Mouse (Mus musculus) MEL (cell line): ENCODE results near the gene Dcp1b. TPM values are rescaled to one million over a fixed set of nuclear protein-coding genes. Genes with fewer than 3 reads are reported as not detected.

Experiments
- DNase-seq: peaks from one replicate; pipeline ENCODE4 v3.0.0; 2011; ENCODE audit warnings: low read depth, low spot score
- H3K27ac ChIP-seq: 2 replicates; pipeline ENCODE4 v1.5.1; 2012; ENCODE audit warnings: low read depth, mild to moderate bottlenecking, control low read depth, low read length, moderate library complexity; ENCODE audit not compliant: control insufficient read depth
- H3K27me3 ChIP-seq, 2 experiments: fragments of 150-350 bp in 1 of 2; sonication (generic) in 1 of 2; 2 replicates each; pipeline ENCODE4 v1.6.1; 2012; ENCODE audit warnings: low read length in 2 of 2, mild to moderate bottlenecking in 2 of 2, improper control_type of control experiment in 1 of 2, moderate library complexity in 1 of 2; ENCODE audit not compliant: insufficient read depth in 2 of 2, control insufficient read depth in 1 of 2
- H3K36me3 ChIP-seq, 2 experiments: 2 replicates each; pipeline ENCODE4 v1.6.1; 2012 to 2014; ENCODE audit warnings: low read length in 2 of 2, improper control_type of control experiment in 1 of 2, inconsistent platforms in 1 of 2, mild to moderate bottlenecking in 1 of 2; ENCODE audit not compliant: insufficient read depth in 2 of 2, control insufficient read depth in 1 of 2
- H3K4me1 ChIP-seq, 2 experiments: fragments of 150-350 bp in 1 of 2; sonication (generic) in 1 of 2; 2 replicates each; pipeline ENCODE4 v1.6.1; 2012; ENCODE audit warnings: low read length in 2 of 2, improper control_type of control experiment in 1 of 2, mild to moderate bottlenecking in 1 of 2; ENCODE audit not compliant: insufficient read depth in 2 of 2, control insufficient read depth in 1 of 2
- H3K4me3 ChIP-seq, 2 experiments: fragments of 150-350 bp in 1 of 2; sonication (generic) in 1 of 2; 2 replicates each; pipeline ENCODE4 v1.5.1; 2012; ENCODE audit warnings: low read depth in 2 of 2, low read length in 2 of 2, mild to moderate bottlenecking in 2 of 2, moderate library complexity in 2 of 2, control low read depth in 1 of 2, improper control_type of control experiment in 1 of 2; ENCODE audit not compliant: control insufficient read depth in 1 of 2, insufficient read depth in 1 of 2
- H3K79me2 ChIP-seq: 2 replicates; pipeline ENCODE4 v1.6.1; 2012; ENCODE audit warnings: mild to moderate bottlenecking, low read length, moderate library complexity; ENCODE audit not compliant: control insufficient read depth, poor library complexity, insufficient read depth
- H3K9ac ChIP-seq: 2 replicates; pipeline ENCODE4 v1.6.1; 2012; ENCODE audit warnings: low read depth, mild to moderate bottlenecking, control low read depth, low read length, moderate library complexity; ENCODE audit not compliant: control insufficient read depth, poor library complexity, severe bottlenecking
- H3K9me3 ChIP-seq: fragments of 150-350 bp; sonication (generic); replicated peaks from 2 replicates; pipeline ENCODE4 v1.6.1; 2012; ENCODE audit warnings: mild to moderate bottlenecking, low read length, improper control_type of control experiment, moderate library complexity; ENCODE audit not compliant: insufficient read depth
- CHD1 ChIP-seq: IDR thresholded peaks from 2 replicates; pipeline ENCODE4 v1.6.1; 2012; ENCODE audit warnings: low read depth, mild to moderate bottlenecking, inconsistent platforms, low read length, improper control_type of control experiment
- CHD2 ChIP-seq: IDR thresholded peaks from 2 replicates; pipeline ENCODE4 v1.6.1; 2011; ENCODE audit warnings: low read length, improper control_type of control experiment
- EP300 ChIP-seq, 2 experiments: IDR thresholded peaks; 2 replicates each; pipeline ENCODE4 v1.6.1; 2011; ENCODE audit warnings: improper control_type of control experiment in 2 of 2, low read length in 2 of 2, low read depth in 1 of 2, mild to moderate bottlenecking in 1 of 2
- GABPA ChIP-seq: IDR thresholded peaks from 2 replicates; pipeline ENCODE4 v1.6.1; 2012; ENCODE audit warnings: low read depth, mild to moderate bottlenecking, inconsistent platforms, low read length, improper control_type of control experiment, moderate library complexity
- GATA1 ChIP-seq: IDR thresholded peaks from 2 replicates; pipeline ENCODE4 v1.6.1; 2011; ENCODE audit warnings: low read depth, low read length, improper control_type of control experiment
- HCFC1 ChIP-seq: IDR thresholded peaks from 2 replicates; pipeline ENCODE4 v1.6.1; 2012; ENCODE audit warnings: low read depth, mild to moderate bottlenecking, inconsistent platforms, low read length, improper control_type of control experiment, moderate library complexity
- KAT2A ChIP-seq: conservative IDR thresholded peaks from 2 replicates; pipeline ENCODE4 v1.6.1; 2012; ENCODE audit warnings: low read depth, low read length, improper control_type of control experiment, inconsistent platforms
- MAFK ChIP-seq: IDR thresholded peaks from 2 replicates; pipeline ENCODE4 v1.6.1; 2011; ENCODE audit warnings: low read depth, mild to moderate bottlenecking, low read length, improper control_type of control experiment, borderline replicate concordance
- MAX ChIP-seq: IDR thresholded peaks from 2 replicates; pipeline ENCODE4 v1.6.1; 2011; ENCODE audit warnings: low read length, improper control_type of control experiment
- NRF1 ChIP-seq: IDR thresholded peaks from 2 replicates; pipeline ENCODE4 v1.6.1; 2014; ENCODE audit warnings: low read depth, mild to moderate bottlenecking, inconsistent platforms, low read length, improper control_type of control experiment, moderate library complexity; ENCODE audit not compliant: poor library complexity, insufficient read depth, severe bottlenecking
- POLR2A ChIP-seq, 2 experiments: IDR thresholded peaks; 2 replicates each; pipeline ENCODE4 v1.6.1; 2011 to 2012; ENCODE audit warnings: low read length in 2 of 2, mild to moderate bottlenecking in 2 of 2, control low read depth in 1 of 2, improper control_type of control experiment in 1 of 2, low read depth in 1 of 2, moderate library complexity in 1 of 2; ENCODE audit not compliant: control insufficient read depth in 1 of 2, insufficient read depth in 1 of 2, poor library complexity in 1 of 2
- POLR2AphosphoS2 ChIP-seq: IDR thresholded peaks from 2 replicates; pipeline ENCODE4 v1.6.1; 2011; ENCODE audit warnings: low read length, improper control_type of control experiment
- POLR2AphosphoS5 ChIP-seq: IDR thresholded peaks from 2 replicates; pipeline ENCODE4 v1.6.1; 2012; ENCODE audit warnings: low read depth, borderline replicate concordance, mild to moderate bottlenecking, inconsistent platforms, low read length, moderate library complexity, mixed read lengths
- RAD21 ChIP-seq: IDR thresholded peaks from 2 replicates; pipeline ENCODE4 v1.6.1; 2011; ENCODE audit warnings: mild to moderate bottlenecking, low read depth, low read length, improper control_type of control experiment
- SIN3A ChIP-seq: IDR thresholded peaks from 2 replicates; pipeline ENCODE4 v1.6.1; 2012; ENCODE audit warnings: low read length, improper control_type of control experiment, inconsistent platforms
- TAL1 ChIP-seq: IDR thresholded peaks from 2 replicates; pipeline ENCODE4 v1.6.1; 2012; ENCODE audit warnings: mild to moderate bottlenecking, inconsistent platforms, low read length, moderate library complexity, mixed read lengths
- TBP ChIP-seq: IDR thresholded peaks from 2 replicates; pipeline ENCODE4 v1.8.0; 2011; ENCODE audit warnings: low read depth, low read length, improper control_type of control experiment
- UBTF ChIP-seq: IDR thresholded peaks from 2 replicates; pipeline ENCODE4 v1.6.1; 2012; ENCODE audit warnings: low read depth, mild to moderate bottlenecking, inconsistent platforms, low read length, improper control_type of control experiment, moderate library complexity, borderline replicate concordance; ENCODE audit not compliant: insufficient read depth
- USF1 ChIP-seq: IDR thresholded peaks from 2 replicates; pipeline ENCODE4 v1.6.1; 2014; ENCODE audit warnings: low read depth, mild to moderate bottlenecking, inconsistent platforms, low read length, improper control_type of control experiment, moderate library complexity
- USF2 ChIP-seq, 2 experiments: IDR thresholded peaks; 2 replicates each; pipeline ENCODE4 v1.6.1; 2011 to 2012; ENCODE audit warnings: improper control_type of control experiment in 2 of 2, low read length in 2 of 2, borderline replicate concordance in 1 of 2, inconsistent platforms in 1 of 2, low read depth in 1 of 2, mild to moderate bottlenecking in 1 of 2; ENCODE audit not compliant: insufficient read depth in 1 of 2
- ZKSCAN1 ChIP-seq: IDR thresholded peaks from 2 replicates; pipeline ENCODE4 v1.6.1; 2012; ENCODE audit warnings: low read depth, mild to moderate bottlenecking, inconsistent platforms, low read length, improper control_type of control experiment, moderate library complexity
- ZMIZ1 ChIP-seq: IDR thresholded peaks from 2 replicates; pipeline ENCODE4 v1.6.1; 2012; ENCODE audit warnings: low read depth, mild to moderate bottlenecking, inconsistent platforms, low read length, improper control_type of control experiment, moderate library complexity
- ZNF384 ChIP-seq: IDR thresholded peaks from 2 replicates; pipeline ENCODE4 v1.6.1; 2012; ENCODE audit warnings: low read depth, mild to moderate bottlenecking, inconsistent platforms, low read length, improper control_type of control experiment
- polyA plus RNA-seq, 2 experiments: library from polyadenylated mRNA; stranded (reverse) in 1 of 2; unstranded in 1 of 2; fragments of >175 nt in 1 of 2; fragments of >200 nt in 1 of 2; gene quantifications; 2 replicates each; pipeline versions ENCODE4 v1.2.1 to v1.2.4; 2012; ENCODE audit warnings: low replicate concordance in 2 of 2, low read depth in 1 of 2; ENCODE audit not compliant: insufficient read length in 2 of 2, insufficient read depth in 1 of 2, missing spikeins in 1 of 2
- total RNA-seq: library from RNA; depleted of rRNA; stranded (reverse); fragments of 300-350 nt; gene quantifications from 2 replicates; pipeline ENCODE4 v1.2.3, GENCODE M21; 2012

The Dcp1b gene
- total and polyA plus RNA-seq, 3 experiments, result 7.9 to 15.7 TPM; not detected in 1

DNA sequence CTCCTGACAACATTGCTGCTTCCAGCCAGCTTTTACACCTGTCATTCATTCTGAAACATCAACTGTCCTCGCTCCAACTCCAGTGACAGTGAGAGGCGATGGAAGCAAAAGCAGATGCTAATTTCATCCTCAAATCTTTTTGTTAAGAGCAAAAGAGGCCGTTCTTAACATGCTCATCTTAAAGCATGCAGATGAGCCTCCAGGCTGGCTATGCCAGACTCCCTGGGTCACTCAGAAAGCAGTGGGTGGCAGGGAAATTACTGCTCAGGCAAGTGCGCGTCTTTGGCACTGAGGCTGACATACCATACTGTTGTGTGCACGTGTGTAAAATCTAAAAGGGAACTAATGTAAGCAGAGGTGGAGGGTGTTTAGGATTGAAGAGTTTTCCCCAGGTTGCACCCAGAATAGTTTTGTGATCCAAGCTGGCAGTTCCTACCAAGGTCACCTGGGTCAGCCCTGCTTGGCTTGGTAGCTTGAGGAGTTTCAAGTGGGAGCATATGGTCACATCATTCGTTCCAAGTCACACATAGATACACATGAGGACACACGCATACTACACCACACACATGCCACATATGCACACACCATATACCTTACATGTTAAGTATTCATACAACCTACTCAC, 42.8 kb upstream of the Dcp1b start:
- H3K9me3 ChIP-seq, result no peaks in the 10 kb centered on the region
- H3K4me3 ChIP-seq, result no peak overlapping the region

DNA sequence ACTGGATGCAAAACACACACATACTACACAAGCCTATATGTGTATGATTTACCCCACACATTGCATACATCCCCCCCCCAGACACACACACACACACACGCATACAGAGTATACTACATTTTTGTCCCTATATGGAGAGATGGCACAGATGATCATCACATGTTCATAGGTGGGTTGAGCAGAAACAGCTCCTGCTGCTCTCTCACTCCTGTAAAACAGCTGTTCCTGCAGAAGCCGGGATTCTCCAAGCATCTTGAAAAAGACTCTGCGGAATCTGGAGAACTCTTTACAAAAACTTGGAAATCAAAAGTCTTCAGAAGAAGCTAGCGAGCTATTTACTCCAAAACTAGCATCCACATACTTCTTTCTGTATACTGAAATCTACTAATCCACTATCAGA, 42.2 kb upstream of the Dcp1b start:
- H3K4me3 ChIP-seq, result no peak overlapping the region
- no peak overlapping the region for H3K27ac ChIP-seq
- no peaks in the 10 kb centered on the region for H3K4me1 ChIP-seq
- no peak overlapping the region for H3K9ac ChIP-seq
- H3K9me3 ChIP-seq, result no peaks in the 10 kb centered on the region
- H3K27me3 ChIP-seq, result peaks cover 2 to 5% of the 10 kb centered on the region in 2 experiments; a peak in 2 of 4 replicates
- no peak for DNase-seq
- H3K79me2 ChIP-seq, result no peaks in the 10 kb centered on the region
- TF ChIP-seq ZKSCAN1, result no peak
- TF ChIP-seq CHD1, result no peak
- no peak for TF ChIP-seq UBTF
- H3K36me3 ChIP-seq, result no peaks in the 10 kb centered on the region

More for the DNA sequence above, 42.8 kb upstream of the Dcp1b start:
- no peak for DNase-seq
- Histone ChIP-seq H3K4me1 (no peaks in the 10 kb centered on the region), H3K27ac (no peak overlapping the region), H3K9ac (no peak overlapping the region), H3K36me3 (no peaks in the 10 kb centered on the region), H3K79me2 (no peaks in the 10 kb centered on the region), H3K27me3 (peaks cover 2 to 5% of the 10 kb centered on the region in 2 experiments; a peak in 2 of 4 replicates)
- TF ChIP-seq CHD2, result no peak
- TF ChIP-seq TAL1, result no peak
- no peak for TF ChIP-seq POLR2AphosphoS5
- no peak for TF ChIP-seq EP300 (IDR thresholded peaks at IDR 0.05; ENCODE audit: low read depth in 1 of 2, low read length in 2 of 2)
- TF ChIP-seq POLR2AphosphoS2, result no peak
- TF ChIP-seq MAX, result no peak

DNA sequence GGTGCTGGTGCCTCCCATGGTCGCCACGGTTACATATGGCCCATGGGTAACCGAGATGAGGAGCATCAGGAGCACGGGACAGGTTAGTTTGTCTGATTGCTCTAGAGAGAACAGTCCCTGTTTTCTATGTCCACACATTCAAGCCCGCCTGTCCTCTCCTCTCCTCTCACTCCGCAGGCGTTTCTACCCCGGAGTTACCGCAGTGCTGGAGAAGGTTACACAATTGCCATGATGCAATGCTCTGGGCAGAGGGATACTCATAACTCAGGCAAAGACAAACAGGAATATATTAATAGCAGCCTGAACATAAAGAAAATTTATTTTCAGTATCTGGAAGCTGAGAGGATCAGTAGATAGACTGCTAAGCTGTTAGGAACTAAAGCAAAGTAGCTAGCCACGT, 37.3 kb upstream of the Dcp1b start:
- H3K4me3 ChIP-seq, result no peak overlapping the region
- H3K9me3 ChIP-seq, result no peaks in the 10 kb centered on the region
- H3K27me3 ChIP-seq, result peaks cover 1 to 5% of the 10 kb centered on the region in 2 experiments; a peak in 3 of 4 replicates
- no peak overlapping the region for H3K27ac ChIP-seq
- TF ChIP-seq POLR2A (IDR thresholded peaks at IDR 0.05; ENCODE audit: control insufficient read depth in 1 of 2, insufficient read depth in 1 of 2, low read depth in 1 of 2, low read length in 2 of 2, poor library complexity in 1 of 2) (no peak), CHD1 (no peak), CHD2 (no peak), ZMIZ1 (no peak), UBTF (no peak), GATA1 (no peak), MAFK (no peak), RAD21 (no peak), ZNF384 (no peak), HCFC1 (no peak), USF1 (no peak), POLR2AphosphoS2 (no peak), SIN3A (no peak), KAT2A (no peak), USF2 (IDR thresholded peaks at IDR 0.05; ENCODE audit: borderline replicate concordance in 1 of 2, insufficient read depth in 1 of 2, low read depth in 1 of 2, low read length in 2 of 2) (no peak), ZKSCAN1 (no peak), NRF1 (no peak), TAL1 (no peak), GABPA (no peak), TBP (no peak)
- DNase-seq, result no peak
- no peak overlapping the region for H3K9ac ChIP-seq
- H3K79me2 ChIP-seq, result no peaks in the 10 kb centered on the region
- H3K36me3 ChIP-seq, result no peaks in the 10 kb centered on the region
- H3K4me1 ChIP-seq, result no peaks in the 10 kb centered on the region
